Mouse (Mus musculus) thymus, adult 18-20 months (tissue): ENCODE data around the gene Irf7.

Experiments
- DNase-seq, 2 experiments: peaks; one replicate each; pipeline ENCODE4 v3.0.0; 2022; ENCODE audit warnings: mixed read lengths in 2 of 2

Irf7 gene

GRCm38 (mm10) chr7:141219558-141220099, 46.7 kb downstream of the Irf7 start:
- DNase-seq, result no peak

DNA sequence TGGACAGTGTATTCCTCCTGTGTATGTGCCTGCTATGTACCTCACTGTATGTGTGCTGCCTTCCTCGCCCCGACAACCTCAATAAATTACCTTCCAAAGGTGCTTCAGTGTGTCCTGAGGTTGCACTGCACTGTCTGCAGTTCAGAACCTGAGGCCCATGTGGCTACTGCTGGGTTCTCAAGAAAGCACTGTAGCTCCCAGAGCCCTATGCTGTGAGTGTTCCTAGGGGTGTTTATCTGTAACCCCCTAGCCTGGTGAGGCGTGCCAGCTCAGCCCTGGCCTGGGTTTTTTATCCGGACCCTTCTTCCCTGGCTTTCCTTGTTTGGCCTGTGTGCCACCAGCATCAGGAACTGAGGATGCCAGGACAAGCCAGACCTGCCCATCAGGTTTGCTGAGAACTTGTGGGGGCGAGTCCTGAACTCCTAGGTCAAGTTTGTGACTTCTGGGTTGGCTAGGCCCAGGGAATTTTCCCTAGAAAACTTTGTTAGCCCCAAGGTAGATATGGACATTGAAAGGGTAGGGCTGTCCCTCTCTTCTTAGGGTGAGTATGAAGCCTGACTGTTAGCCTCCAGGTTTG, 47.6 kb downstream of the Irf7 start:
- DNase-seq, result no peak

DNA sequence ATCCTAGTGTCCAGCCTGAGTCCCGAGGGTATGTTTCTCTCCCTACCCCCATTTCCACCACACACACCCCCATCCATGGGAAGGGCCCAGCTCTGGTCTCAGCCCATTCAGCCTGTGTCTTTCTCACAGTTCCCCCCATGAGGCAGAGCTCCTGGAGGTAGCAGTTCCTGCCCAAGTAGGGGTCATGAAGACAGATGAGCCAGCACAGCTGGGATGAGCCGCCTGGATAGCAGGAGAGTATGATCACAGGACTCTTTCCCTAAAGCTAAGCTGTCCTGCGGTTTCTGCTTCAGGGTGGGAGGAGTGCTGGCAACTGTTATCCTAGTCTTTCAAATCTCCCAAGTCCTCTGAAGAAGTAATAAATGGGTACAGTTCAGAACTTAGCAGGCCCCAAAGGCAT, 48.1 kb downstream of the Irf7 start:
- DNase-seq, result no peak

DNA sequence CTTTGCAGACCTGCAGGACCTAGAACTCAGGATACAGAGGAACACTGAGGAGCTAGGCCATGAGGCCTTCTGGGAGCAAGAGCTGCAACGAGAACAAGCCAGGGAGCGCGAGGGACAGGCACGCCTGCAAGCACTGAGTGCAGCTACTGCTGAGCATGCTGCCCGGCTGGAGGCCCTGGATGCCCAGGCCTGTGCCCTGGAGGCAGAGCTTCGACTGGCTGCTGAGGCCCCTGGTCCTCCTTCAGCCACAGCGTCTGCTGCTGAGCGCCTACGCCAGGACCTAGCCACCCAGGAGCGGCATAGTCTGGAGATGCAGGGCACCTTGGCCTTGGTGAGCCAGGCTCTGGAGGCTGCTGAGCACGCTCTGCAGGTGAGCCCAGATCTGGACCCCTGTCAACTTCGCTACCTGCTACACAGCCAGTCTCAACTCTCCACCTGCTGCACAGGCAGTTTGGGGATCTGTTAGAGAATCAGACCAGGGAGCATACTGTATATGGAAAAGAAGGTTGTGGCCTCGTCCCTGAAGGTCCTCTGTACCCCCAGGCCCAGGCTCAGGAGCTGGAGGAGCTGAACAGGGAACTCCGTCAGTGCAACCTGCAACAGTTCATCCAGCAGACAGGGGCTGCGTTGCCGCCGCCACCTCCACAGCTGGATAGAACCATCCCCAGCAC, 48.8 kb downstream of the Irf7 start:
- no peak for DNase-seq

DNA sequence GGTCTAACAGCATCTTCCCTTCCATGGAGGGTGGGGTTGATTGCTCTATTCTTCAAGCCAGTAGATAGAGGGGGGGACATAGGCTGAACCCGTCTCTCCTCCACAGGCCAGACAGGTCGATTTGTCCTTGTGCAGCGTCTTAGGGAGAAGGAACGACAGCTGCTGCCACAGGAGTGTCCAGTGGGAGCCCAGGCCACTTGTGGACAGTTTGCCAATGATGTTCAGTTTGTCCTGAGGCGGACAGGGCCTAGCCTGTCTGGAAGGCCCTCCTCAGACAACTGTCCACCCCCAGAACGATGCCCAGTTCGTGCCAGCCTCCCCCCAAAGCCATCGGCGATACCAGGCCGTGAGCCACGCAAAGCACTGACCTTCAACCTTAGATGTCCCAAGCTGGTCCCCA, 49.4 kb downstream of the Irf7 start:
- no peak for DNase-seq

DNA sequence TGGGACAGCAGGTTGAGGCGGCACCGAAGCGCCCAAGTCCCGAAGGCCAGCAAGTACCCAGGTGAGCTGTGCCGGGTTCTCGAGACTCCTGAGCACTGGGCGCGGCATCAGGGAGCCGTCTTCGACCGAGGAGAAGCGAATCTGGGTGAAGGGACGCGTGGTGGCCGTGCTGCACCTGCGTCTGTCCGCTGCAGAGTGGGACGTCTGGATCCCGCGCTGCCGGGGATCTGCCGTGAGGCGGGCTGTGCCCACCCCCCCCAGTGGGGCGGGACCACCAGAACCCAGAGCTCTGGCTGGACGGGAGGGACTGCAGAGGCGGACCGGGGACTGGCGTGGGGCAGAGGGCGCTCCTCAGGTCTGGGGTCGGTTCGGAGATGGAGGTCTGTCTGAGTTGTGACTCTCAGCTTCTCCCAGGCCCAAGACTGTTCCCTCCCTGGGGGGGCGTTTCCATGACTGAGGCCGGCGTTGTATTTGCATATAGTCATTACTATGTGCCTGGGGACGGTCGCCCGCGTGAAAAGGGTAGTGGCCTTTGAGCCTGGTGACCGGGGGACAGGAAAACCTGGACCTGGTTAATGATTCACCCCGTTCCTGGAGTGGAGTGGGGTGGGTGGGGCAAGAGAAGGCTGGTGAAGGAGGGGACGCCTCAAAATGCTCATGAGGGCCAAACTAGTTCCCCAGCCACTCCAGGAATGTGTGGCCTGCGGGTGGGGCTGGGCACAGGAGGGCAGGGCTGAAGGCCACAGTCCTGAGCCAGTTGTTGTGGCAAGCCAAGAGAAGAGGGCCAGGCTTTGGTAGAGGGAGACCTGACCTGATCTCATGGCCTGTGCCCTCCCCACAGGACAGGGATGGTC, 50.2 kb downstream of the Irf7 start:
- DNase-seq, result peak; percentile 30 to 60

- DNase-seq, result peak; percentile 96 to 97
Measured at GRCm38 (mm10) chr7:141215101-141215879, 51.0 kb downstream of the Irf7 start, which contains the start of gene Rassf7. Gene Rassf7, plus strand, starts transcription at chr7:141215860.

DNA sequence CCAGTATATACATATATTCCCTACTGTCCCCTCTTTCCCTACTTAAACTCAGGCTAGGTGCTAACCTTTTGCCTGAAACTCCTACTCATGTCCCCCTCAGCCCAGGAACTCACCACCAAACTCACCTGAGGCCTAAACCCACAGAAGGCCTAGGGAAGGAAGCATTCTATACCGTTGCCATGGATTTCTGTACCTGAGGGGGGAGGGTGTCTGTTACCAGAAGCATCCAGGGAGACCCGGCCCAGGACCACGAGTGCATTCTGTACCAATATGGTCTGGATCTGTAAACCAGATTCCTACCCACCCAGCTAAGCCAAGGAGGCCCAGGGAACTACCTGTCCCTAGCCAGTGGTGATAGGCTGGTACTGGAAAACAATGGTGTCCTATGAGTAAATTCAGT, 52.0 kb downstream of the Irf7 start:
- no peak for DNase-seq

DNA sequence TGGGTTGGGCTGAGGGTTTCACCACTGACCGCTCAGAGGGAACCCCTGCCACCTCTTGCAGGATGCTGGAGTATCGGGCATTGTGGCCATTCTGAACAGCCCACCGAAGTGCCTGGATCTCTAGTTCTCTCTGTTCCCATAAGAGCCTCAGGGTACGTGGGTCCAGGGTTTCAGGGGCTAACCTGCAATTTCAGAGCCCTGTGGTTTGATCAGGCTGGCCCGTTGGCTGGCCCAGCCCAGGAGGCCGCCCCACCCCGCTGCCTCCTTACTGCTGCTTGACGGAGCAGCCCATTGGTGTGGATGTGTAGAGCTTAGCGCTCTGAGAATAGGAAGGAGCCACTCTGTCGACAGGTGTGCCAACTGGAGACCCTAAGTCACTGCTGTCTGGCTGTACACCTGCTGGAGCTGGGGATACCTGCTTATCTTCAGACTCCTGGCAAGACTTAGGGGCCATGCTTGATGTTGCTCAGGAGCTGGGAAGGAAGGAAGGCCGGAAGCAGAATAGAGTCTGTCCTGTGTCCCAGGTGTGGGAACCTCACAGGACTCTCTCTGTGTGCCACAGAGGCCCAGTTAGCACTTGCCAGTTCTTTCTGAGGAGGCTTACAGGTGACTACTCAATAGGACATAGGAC, 52.6 kb downstream of the Irf7 start, which contains the start of gene Lmntd2:
Lmntd2 (minus strand) TSS at position 476 of the 631 bp plus-strand sequence.
- DNase-seq, result no peak

GRCm38 (mm10) chr7:141213133-141213532, 53.1 kb downstream of the Irf7 start:
- DNase-seq, result no peak
